Mouse (Mus musculus) hindbrain, embryonic 11.5 days (tissue): ENCODE measurements at regions not wholly inside any gene's neighbourhood (a gene's known extent, or its start where the extent isn't known, plus 50 kb on each side); places are given as distances from the start of the nearest gene placed in this dataset.
A peak's percentile ranks its signal among the peaks of the same experiment; 100 is the strongest.
"Not testable (repeated sequence)": the region's sequence is repeated elsewhere in the genome, so short reads cannot be mapped to it uniquely, and the experiment has no call there.

Source experiments
- ATAC-seq: fragments of 200-750 bp; cut with Nextera tagmentation; 2 replicates; pipeline ENCODE4 v1.8.0; 2017; ENCODE audit warnings: mild to moderate bottlenecking, moderate TSS enrichment, moderate library complexity; ENCODE audit not compliant: low FRiP score
- DNase-seq: peaks from one replicate; pipeline ENCODE4 v3.0.0-alpha.2; 2015; ENCODE audit warnings: low spot score
- H3K27ac ChIP-seq: fragments of 300-500 bp; sonication (generic); 2 replicates; pipeline ENCODE4 v1.5.1; 2014; ENCODE audit warnings: mild to moderate bottlenecking, low read depth, low read length
- H3K27me3 ChIP-seq: fragments of 300-500 bp; sonication (generic); 2 replicates; pipeline ENCODE4 v1.6.1; 2014; ENCODE audit warnings: mild to moderate bottlenecking, low read length, moderate library complexity, mixed read lengths; ENCODE audit not compliant: control insufficient read depth, insufficient read depth
- H3K36me3 ChIP-seq: fragments of 300-500 bp; sonication (generic); 2 replicates; pipeline ENCODE4 v1.6.1; 2014; ENCODE audit warnings: mild to moderate bottlenecking, low read length, moderate library complexity, mixed read lengths; ENCODE audit not compliant: control insufficient read depth, insufficient read depth
- H3K4me1 ChIP-seq: fragments of 300-500 bp; sonication (generic); replicated peaks from 2 replicates; pipeline ENCODE4 v1.6.1; 2014; ENCODE audit warnings: low read length, mixed read lengths; ENCODE audit not compliant: control insufficient read depth, insufficient read depth
- H3K4me2 ChIP-seq: fragments of 300-500 bp; sonication (generic); replicated peaks from 2 replicates; pipeline ENCODE4 v1.6.1; 2014; ENCODE audit warnings: mild to moderate bottlenecking, low read depth, low read length
- H3K4me3 ChIP-seq: fragments of 300-500 bp; sonication (generic); 2 replicates; pipeline ENCODE4 v1.5.1; 2014; ENCODE audit warnings: low read depth, low read length
- H3K9ac ChIP-seq: fragments of 300-500 bp; sonication (generic); 2 replicates; pipeline ENCODE4 v1.6.1; 2014; ENCODE audit warnings: low read depth, low read length
- H3K9me3 ChIP-seq: fragments of 300-500 bp; sonication (generic); 2 replicates; pipeline ENCODE4 v1.6.1; 2016; ENCODE audit warnings: low read length; ENCODE audit not compliant: control insufficient read depth
- WGBS: fragments of 180-500 bp; shearing (Covaris S2); extraction: QIAGEN DNeasy Blood & Tissue Kit; methylation state at CpG from one replicate; pipeline ENCODE4 v1.1.7; 2014; 5-methylcytosine and 5-hydroxymethylcytosine counted together

DNA sequence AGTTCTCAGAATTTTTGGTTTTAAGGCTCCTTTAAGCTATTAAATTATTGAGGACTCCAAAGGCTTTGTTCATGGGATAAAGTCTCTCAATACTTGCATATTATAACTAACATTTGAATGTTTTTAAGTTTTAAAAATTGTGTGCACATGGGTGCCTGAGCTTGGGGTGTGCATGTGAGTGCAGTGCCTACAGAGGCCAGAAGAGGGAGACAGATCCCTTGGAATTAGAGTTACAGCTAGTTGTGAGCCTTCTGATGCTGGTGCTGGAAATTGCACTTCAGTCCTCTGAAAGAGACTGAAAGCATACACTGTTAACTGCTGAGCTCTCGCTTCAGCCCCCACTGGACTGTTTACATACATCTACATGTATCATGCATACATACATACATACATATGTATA is 100.0 kb upstream of the Tspan5 start:
- Histone ChIP-seq H3K27ac (no peak overlapping the region), H3K27me3 (no peaks in the 10 kb centered on the region), H3K9ac (no peak overlapping the region), H3K4me3 (no peak overlapping the region), H3K9me3 (no peaks in the 10 kb centered on the region), H3K4me1 (peaks cover 7% of the 10 kb centered on the region), H3K4me2 (no peak overlapping the region), H3K36me3 (no peaks in the 10 kb centered on the region)
- WGBS, result 88% methylated on average over 1 of the region's 1 CpGs
- DNase-seq, result peak; percentile 57
- no peak for ATAC-seq

GRCm38 (mm10) chr3:138643951-138644285 is 98.1 kb upstream of the Tspan5 start:
- DNase-seq, result no peak

DNA sequence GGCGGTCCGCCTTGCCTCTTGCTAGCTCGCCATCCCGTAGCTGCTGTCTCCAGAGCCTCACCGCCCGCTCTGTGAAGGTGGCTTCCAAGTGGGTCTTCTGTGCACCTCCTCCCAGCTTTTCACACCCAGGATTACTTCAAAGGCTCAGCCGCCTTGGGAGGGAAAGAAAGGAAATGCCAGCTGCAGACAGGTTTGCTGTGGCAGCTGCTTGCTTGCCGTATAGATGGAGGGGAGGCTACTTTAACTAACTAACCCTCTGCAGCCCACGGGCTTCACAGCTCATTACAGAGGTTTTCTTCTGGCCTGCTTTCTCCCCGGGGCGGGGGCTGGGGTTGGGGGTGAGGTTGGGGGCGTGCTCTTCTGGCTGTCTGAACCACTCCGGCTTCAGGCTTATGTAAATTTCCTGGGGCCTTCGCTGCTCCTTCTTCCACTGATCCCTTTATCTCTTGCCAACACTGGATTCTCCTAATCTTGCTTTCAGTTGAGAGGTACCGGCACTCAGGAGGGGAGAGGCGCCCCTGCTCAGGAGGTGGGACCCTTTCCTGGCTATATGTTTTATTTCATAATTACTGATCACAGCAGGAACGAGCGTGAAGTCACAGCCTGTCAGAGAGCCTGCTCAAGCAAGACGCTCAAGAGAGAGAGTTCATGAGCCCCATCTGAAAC is 97.6 kb upstream of the Tspan5 start:
- H3K9ac ChIP-seq, result peak overlapping the region; percentile 46
- H3K27me3 ChIP-seq, result no peaks in the 10 kb centered on the region
- peak overlapping the region; percentile 25 for H3K4me3 ChIP-seq
- H3K4me2 ChIP-seq, result peak overlapping the region; percentile 51
- peaks cover 7% of the 10 kb centered on the region for H3K4me1 ChIP-seq
- H3K36me3 ChIP-seq, result no peaks in the 10 kb centered on the region
- ATAC-seq (peak; percentile 80), DNase-seq (peak; percentile 65)
- WGBS, result 2% methylated on average over 19 of the region's 19 CpGs
- peak overlapping the region; percentile 36; the same call in 1 of the 2 replicates for H3K27ac ChIP-seq
- no peaks in the 10 kb centered on the region for H3K9me3 ChIP-seq

More at GRCm38 (mm10) chr3:138643951-138644285, 98.1 kb upstream of the Tspan5 start:
- peaks cover 7% of the 10 kb centered on the region for H3K4me1 ChIP-seq
- H3K4me2 ChIP-seq, result peak overlapping the region; percentile 51
- H3K27ac ChIP-seq, result no peak overlapping the region
- peak overlapping the region; percentile 25 for H3K4me3 ChIP-seq
- H3K9ac ChIP-seq, result peak overlapping the region; percentile 46
- peak; percentile 10; the same call in 1 of the 2 replicates for ATAC-seq
- no peaks in the 10 kb centered on the region for H3K9me3 ChIP-seq
- no peaks in the 10 kb centered on the region for H3K36me3 ChIP-seq
- H3K27me3 ChIP-seq, result no peaks in the 10 kb centered on the region
- WGBS, result 22% methylated on average over 15 of the region's 15 CpGs

DNA sequence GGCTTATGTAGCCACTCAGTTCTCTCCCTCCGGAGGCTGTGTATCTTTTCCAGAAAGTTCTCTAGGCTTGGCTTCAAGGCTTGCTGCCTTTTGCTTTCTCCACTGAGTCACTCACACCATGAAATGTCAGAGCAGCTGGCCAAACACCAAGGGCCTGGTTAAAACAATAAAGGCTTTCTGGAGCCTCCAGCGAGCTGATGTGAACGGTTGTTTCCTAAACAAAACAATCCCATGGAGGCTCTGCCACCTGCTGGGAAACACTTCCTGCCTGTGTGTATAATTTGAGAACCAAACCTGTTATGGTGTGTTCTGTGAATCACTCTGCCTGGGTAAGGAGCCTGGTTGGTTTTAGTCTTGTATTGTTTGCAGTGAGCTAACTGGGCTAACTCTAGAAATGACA is 96.7 kb upstream of the Tspan5 start:
- no peak overlapping the region for H3K4me3 ChIP-seq
- DNase-seq (peak; percentile 51), ATAC-seq (peak; percentile 20; the same call in 1 of the 2 replicates)
- H3K9ac ChIP-seq, result no peak overlapping the region
- 19% methylated on average over 3 of the region's 3 CpGs for WGBS
- no peaks in the 10 kb centered on the region for H3K27me3 ChIP-seq
- peaks cover 7% of the 10 kb centered on the region for H3K4me1 ChIP-seq
- H3K27ac ChIP-seq, result no peak overlapping the region
- no peak overlapping the region for H3K4me2 ChIP-seq
- no peaks in the 10 kb centered on the region for H3K36me3 ChIP-seq
- no peaks in the 10 kb centered on the region for H3K9me3 ChIP-seq

DNA sequence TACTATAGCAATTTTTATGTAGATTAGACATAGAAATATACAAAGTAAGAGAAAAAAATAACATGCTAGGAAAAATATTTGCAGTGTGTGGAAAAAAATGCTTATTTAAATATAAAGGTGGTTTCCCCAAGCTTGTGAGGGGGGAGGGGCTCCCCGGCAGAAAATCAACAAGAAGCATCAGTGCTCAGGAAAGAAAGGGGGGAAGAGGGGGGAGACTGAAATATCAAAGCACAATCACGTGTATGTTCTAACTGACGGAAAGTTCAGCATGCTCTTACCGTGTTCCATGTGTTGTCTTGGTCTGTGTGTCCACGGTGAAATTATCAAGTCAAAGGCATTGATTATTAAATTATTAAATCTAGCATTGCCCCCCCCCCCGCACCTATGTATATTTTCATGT is 92.3 kb upstream of the Tspan5 start:
- Histone ChIP-seq H3K4me3 (no peak overlapping the region), H3K4me1 (0 out of 2 replicates have a peak, but pooled peaks cover under 1% of the 10 kb centered on the region), H3K9me3 (no peaks in the 10 kb centered on the region), H3K27me3 (no peaks in the 10 kb centered on the region), H3K9ac (no peak overlapping the region), H3K27ac (no peak overlapping the region), H3K4me2 (no peak overlapping the region), H3K36me3 (no peaks in the 10 kb centered on the region)
- 92% methylated on average over 6 of the region's 6 CpGs for WGBS
- DNase-seq (no peak), ATAC-seq (no peak)

GRCm38 (mm10) chr3:138650671-138651070 is 91.3 kb upstream of the Tspan5 start:
- not testable (repeated sequence) for H3K27ac ChIP-seq, H3K27me3 ChIP-seq, H3K9me3 ChIP-seq, DNase-seq, ATAC-seq, H3K36me3 ChIP-seq, H3K4me2 ChIP-seq, H3K4me1 ChIP-seq, H3K4me3 ChIP-seq, H3K9ac ChIP-seq
- WGBS, result 98% methylated on average over 4 of the region's 4 CpGs

GRCm38 (mm10) chr3:138651361-138652205 is 90.4 kb upstream of the Tspan5 start:
- no peak overlapping the region for H3K4me2 ChIP-seq
- no peaks in the 10 kb centered on the region for H3K27me3 ChIP-seq
- H3K9ac ChIP-seq, result no peak overlapping the region
- no peaks in the 10 kb centered on the region for H3K9me3 ChIP-seq
- 87% methylated on average over 12 of the region's 12 CpGs for WGBS
- DNase-seq, result no peak
- H3K4me3 ChIP-seq, result no peak overlapping the region
- ATAC-seq, result no peak
- H3K36me3 ChIP-seq, result no peaks in the 10 kb centered on the region
- H3K4me1 ChIP-seq, result no peaks in the 10 kb centered on the region
- H3K27ac ChIP-seq, result no peak overlapping the region

DNA sequence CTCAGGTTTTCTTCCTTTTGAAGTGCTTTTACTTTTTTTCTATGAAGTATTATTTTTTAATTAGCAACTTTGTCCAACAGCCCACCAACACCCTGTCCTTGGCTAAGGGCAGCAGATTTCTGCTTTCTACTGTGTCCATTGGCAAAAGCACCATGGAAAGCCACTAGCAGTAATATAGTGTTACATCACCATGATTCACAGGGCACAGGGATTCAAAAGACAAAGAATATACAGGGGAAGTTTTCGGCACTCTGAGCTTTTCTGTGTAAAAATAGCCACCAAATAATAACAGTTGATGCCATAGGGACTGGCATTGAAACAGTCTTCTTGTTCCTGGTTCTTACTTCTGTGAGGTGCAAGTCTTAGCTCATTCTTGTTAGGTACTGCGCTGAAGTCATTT is 89.8 kb upstream of the Tspan5 start:
- no peak for DNase-seq
- H3K4me1 ChIP-seq, result no peaks in the 10 kb centered on the region
- 91% methylated on average over 2 of the region's 2 CpGs for WGBS
- no peak overlapping the region for H3K4me2 ChIP-seq
- H3K27ac ChIP-seq, result no peak overlapping the region
- ATAC-seq, result no peak
- H3K4me3 ChIP-seq, result no peak overlapping the region
- no peaks in the 10 kb centered on the region for H3K36me3 ChIP-seq
- H3K9ac ChIP-seq, result no peak overlapping the region
- no peaks in the 10 kb centered on the region for H3K27me3 ChIP-seq
- no peaks in the 10 kb centered on the region for H3K9me3 ChIP-seq

DNA sequence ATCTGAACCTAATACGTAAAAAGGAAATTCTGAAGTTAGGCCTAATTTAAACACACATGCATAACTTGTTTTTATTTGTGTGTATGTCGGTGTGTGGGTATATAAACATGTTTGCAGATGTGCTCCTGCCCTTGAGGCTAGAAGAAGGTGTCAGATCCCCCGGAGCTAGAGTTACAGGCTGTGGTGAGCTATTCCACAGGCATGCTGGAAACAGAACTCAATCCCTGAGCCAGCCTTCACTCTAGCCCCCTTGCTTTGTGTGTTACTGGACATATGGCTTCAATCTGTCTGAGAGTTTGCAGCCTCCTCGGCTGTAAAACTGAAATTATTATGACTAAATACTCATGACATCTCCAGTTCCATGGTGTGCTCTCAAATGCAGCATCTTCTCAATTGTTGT is 89.3 kb upstream of the Tspan5 start:
- no peaks in the 10 kb centered on the region for H3K9me3 ChIP-seq
- no peak for DNase-seq
- ATAC-seq, result no peak
- no peak overlapping the region for H3K27ac ChIP-seq
- H3K36me3 ChIP-seq, result no peaks in the 10 kb centered on the region
- H3K27me3 ChIP-seq, result no peaks in the 10 kb centered on the region
- 79% methylated on average over 4 of the region's 4 CpGs for WGBS
- H3K4me2 ChIP-seq, result no peak overlapping the region
- no peak overlapping the region for H3K9ac ChIP-seq
- H3K4me1 ChIP-seq, result no peaks in the 10 kb centered on the region
- no peak overlapping the region for H3K4me3 ChIP-seq
